Mouse (Mus musculus) ES-E14 (cell line): ENCODE data around the gene Acbd7.

Source experiments
- CHD2 ChIP-seq: IDR thresholded peaks from 2 replicates; pipeline ENCODE4 v1.6.1; 2014; ENCODE audit warnings: mild to moderate bottlenecking, low read depth, low read length, inconsistent platforms
- HCFC1 ChIP-seq: IDR thresholded peaks from 2 replicates; pipeline ENCODE4 v1.6.1; 2012; ENCODE audit warnings: low read length, inconsistent platforms, borderline replicate concordance; ENCODE audit not compliant: insufficient read depth

GRCm38 (mm10) chr2:3365127-3365526 is 29.2 kb downstream of the Acbd7 start:
- no peak for TF ChIP-seq HCFC1
- no peak for TF ChIP-seq CHD2
